Mouse (Mus musculus): ENCODE results near the gene Fbxl17.

DNA sequence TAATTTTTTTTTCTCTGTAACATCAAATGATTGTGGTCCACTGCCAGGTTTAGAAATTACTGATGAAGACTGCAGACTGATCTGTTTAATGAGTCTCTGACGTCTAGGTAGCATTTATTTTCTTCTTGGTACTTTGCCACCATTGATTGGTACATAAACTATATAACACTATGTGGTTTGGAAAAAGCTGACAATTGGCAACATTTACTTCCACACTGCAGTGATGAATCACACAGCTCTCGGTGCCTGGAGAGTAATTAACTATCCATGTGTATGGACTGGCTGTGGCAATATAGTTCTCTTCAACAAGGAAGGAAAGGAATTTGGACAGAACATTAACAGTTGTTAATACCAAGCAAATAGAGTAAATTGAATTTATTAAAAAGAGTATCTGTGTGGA lies 404.3 kb downstream of the Fbxl17 start:
- no peak for TF ChIP-seq CTCF (IDR thresholded peaks at IDR 0.05; ENCODE audit: low read depth, low read length)
- TF ChIP-seq GATA1 (IDR thresholded peaks at IDR 0.05; ENCODE audit: borderline replicate concordance, low read length), result no peak
- no peak for TF ChIP-seq TAL1 (conservative IDR thresholded peaks at IDR 0.05; ENCODE audit: low read depth, low read length)
